Mouse (Mus musculus) neutrophil, adult 5-6 weeks (primary cell): Measurements from ENCODE around the gene Olfr571. TPM values are rescaled to one million over a fixed set of nuclear protein-coding genes. Genes with fewer than 3 reads are reported as not detected.

Source experiments
- ATAC-seq: fragments of 151-379, 151-347 bp; 2 replicates; pipeline ENCODE4 v1.8.0; 2017; ENCODE audit warnings: mild to moderate bottlenecking, moderate TSS enrichment; ENCODE audit not compliant: insufficient number of reproducible peaks, poor library complexity, low FRiP score, severe bottlenecking; ENCODE audit errors: extremely low read depth
- total RNA-seq: library from RNA; stranded (forward); fragments of 200-1000 nt; gene quantifications from 2 replicates; pipeline ENCODE4 v1.2.3, GENCODE M21; 2017

The Olfr571 gene
- not detected in 2 replicates for total RNA-seq

- no peak for ATAC-seq
Measured at GRCm38 (mm10) chr7:102917032-102917875, at the start of gene Olfr571. Olfr571 (minus strand) TSS chr7:102917536.

DNA sequence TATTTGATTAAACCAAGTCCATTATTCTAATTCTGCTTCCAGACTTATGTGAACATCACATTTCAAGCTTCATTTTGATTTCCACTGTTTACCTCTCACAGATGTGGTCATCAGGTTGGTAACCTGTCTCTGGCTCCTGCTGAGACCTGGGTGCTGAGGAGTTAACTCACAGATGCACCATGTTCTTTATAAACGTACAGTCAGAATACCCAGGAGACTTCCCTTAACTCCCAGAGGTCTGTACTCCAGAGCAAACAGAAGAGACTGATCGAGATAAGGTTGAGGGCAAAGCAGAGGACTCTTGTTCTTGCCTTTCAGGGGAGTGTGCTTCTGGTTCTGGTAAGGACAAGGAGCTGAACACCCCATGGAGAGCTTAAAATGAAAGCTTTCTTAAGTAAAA, 45.0 kb upstream of the Olfr571 start, which contains the start of gene Olfr576:
Olfr576 (plus strand) TSS at position 301 of the 400 bp plus-strand sequence.
- no peak for ATAC-seq

GRCm38 (mm10) chr7:102958593-102958992, 41.3 kb upstream of the Olfr571 start, which contains the start of gene Olfr575:
Olfr575 (minus strand) TSS chr7:102958775.
- no peak for ATAC-seq

- no peak for ATAC-seq
Measured at GRCm38 (mm10) chr7:102958137-102958536, 40.8 kb upstream of the Olfr571 start.

DNA sequence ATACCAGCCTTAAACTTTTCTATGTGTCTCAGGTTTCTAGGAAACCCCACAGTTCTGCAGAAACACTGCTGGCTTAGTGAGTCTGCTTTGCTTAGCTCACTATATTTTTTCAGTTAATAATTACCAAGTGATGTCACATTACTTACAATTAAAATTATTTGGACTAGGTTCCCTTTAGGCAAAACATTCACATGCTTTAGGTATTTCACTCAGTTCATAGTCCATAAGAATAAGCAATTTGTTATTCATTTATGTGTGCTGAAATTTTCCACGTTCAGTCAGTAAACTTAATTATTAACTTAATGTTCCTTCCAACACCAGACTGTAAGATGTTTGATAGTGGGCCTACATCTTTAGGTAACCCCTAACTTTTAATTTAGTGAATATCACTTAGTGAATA, 33.4 kb upstream of the Olfr571 start:
- no peak for ATAC-seq

DNA sequence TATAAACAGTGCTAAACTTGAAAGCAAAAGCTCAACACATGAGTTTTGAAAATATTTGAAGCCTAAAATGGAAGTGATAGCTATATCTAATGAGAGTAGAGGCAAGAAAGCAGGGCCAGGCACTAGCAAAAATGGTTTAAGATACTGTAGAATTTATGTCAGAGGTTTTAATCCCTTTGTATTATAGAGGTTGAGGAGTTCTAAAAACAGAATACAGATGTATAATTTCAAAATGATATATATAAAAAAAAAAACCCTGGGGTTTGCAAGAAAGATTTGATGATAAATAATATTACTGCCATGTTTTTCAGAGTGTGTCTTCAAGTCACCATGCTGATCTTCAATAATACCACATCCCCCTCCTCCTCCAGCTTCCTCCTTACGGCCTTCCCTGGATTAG, 30.8 kb upstream of the Olfr571 start, which contains the start of gene Olfr574:
Olfr574 (plus strand) TSS at position 301 of the 400 bp plus-strand sequence.
- no peak for ATAC-seq

GRCm38 (mm10) chr7:102943417-102943816, 26.1 kb upstream of the Olfr571 start:
- ATAC-seq: no peak

GRCm38 (mm10) chr7:102942475-102942874, 25.1 kb upstream of the Olfr571 start, which contains the start of gene Olfr573-ps1:
Olfr573-ps1 (minus strand) TSS chr7:102942575.
- ATAC-seq: no peak

DNA sequence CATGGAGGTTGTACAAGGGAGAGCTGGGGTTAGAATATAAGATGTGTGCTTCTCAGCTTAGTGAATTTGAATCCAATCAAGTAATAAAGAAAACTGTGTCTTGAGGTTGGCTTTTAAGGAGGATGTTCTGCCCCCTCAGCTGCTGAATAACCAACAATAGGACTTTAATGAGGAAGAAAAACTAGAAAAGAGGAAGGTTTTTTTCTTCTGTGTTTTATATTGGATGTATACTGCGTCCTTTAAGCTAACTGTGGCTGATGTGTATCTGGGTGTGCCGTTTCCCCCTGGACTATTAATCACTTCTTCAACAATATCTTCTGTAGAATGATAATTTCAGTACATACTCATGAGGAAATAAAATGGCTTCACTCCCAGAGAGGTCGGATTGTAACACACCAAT, 9.8 kb upstream of the Olfr571 start:
- no peak for ATAC-seq

DNA sequence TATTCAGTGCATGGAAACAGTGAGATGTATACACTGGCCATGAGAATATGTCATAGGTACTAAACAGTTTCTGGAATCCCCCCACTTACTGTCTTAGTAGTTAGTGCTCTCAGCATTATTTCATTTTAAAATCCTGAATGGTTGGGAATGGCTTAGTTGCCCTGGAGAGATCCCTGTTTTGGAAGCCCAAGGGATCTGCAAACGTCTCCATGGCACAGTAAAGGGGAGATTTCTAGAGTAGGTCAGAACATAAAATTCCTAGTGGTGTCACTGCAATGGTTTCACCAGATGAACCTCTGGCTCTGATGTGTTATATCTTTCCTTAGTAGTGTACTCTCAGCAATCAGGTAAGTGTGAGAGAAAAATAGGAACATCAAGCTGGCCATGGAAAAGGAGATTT, 6.8 kb upstream of the Olfr571 start, which contains the start of gene Olfr572:
Olfr572 (plus strand) TSS at position 301 of the 400 bp plus-strand sequence.
- ATAC-seq: no peak

DNA sequence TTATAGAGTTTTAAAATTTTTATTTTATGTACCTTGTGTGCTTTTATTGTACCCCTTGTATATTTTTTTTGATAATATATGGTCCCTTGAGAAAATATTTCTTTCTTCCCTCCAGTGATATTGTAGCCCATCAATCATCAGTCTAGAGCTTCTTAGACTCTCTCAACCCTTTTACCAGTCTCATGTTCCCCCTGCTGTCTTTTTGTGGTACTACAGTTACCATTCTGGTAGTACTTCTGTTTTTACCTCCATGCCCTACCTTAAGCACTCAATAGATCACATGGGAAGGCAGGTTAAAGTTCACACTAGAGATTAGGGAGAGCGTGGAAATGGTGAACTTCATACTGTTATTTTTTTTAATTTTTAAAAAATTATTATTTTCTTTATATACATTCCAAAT, 2.3 kb upstream of the Olfr571 start:
- ATAC-seq: no peak

DNA sequence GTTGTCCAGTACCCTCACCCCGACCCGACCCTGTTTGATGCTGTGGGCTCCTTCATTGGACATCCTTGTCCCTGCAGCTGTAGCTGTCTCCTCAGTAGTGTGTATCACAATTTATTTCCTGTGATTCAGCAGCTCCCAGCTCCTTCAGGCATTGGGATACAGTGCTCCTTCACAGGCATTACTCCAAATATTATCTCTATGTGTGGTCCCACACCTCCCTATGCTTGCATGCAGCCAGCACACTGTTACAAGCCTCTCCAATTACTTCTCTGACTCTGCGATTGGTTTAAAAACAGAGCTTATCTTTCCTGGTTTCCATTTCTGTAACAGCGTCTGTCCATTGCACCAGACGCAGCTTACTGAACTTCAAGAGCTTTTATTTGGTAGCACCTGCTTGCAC, 931 bp downstream of the Olfr571 start:
- no peak for ATAC-seq

GRCm38 (mm10) chr7:102915261-102915660, 2.1 kb downstream of the Olfr571 start:
- no peak for ATAC-seq

- no peak for ATAC-seq
Measured at GRCm38 (mm10) chr7:102890782-102891181, 26.6 kb downstream of the Olfr571 start, which contains the start of gene Olfr569. Olfr569 (minus strand) TSS chr7:102890882.

GRCm38 (mm10) chr7:102876822-102877221, 40.5 kb downstream of the Olfr571 start, which contains the start of gene Olfr568:
Olfr568 (plus strand) TSS chr7:102877122.
- no peak for ATAC-seq

GRCm38 (mm10) chr7:102858665-102859064, 58.7 kb downstream of the Olfr571 start, which contains the start of gene Olfr566:
Olfr566 (minus strand) TSS chr7:102858765.
- no peak for ATAC-seq

GRCm38 (mm10) chr7:102855807-102856206, 61.5 kb downstream of the Olfr571 start:
- no peak for ATAC-seq
